In genomic region chr11:5629033-5629432, GRCm38 (mm10) we compare ENCODE assay signal across 8 mouse cellular contexts. TPM values are rescaled to one million over a fixed set of nuclear protein-coding genes. Genes with fewer than 3 reads are reported as not detected.
DNase-seq lines count a peak whose midpoint lies in the region; ATAC-seq lines count a peak whose summit lies in the region.

No protein-coding gene starts in this region.

- H3K9ac ChIP-seq in kidney, embryonic 14.5 days (ENCODE audit: low read depth, low read length): no peak overlapping the region
- no peak overlapping the region for H3K9ac ChIP-seq in embryonic facial prominence, embryonic 13.5 days
- no peak overlapping the region for H3K9ac ChIP-seq in hindbrain, embryonic 15.5 days
- no peak overlapping the region for H3K9ac ChIP-seq in limb, embryonic 11.5 days (ENCODE audit: low read length)

- H3K9me3 ChIP-seq in kidney, embryonic 14.5 days (ENCODE audit: control insufficient read depth, low read length): no peaks in the 10 kb centered on the region
- H3K9me3 ChIP-seq in embryonic facial prominence, embryonic 13.5 days: no peaks in the 10 kb centered on the region
- no peaks in the 10 kb centered on the region for H3K9me3 ChIP-seq in hindbrain, embryonic 15.5 days
- no peaks in the 10 kb centered on the region for H3K9me3 ChIP-seq in limb, embryonic 11.5 days (ENCODE audit: control insufficient read depth, low read length)

- ATAC-seq in kidney, embryonic 14.5 days (ENCODE audit: low FRiP score, low TSS enrichment): no peak
- ATAC-seq in embryonic facial prominence, embryonic 13.5 days (ENCODE audit: insufficient number of reproducible peaks, insufficient read depth, low FRiP score, low TSS enrichment, low read depth): no peak
- no peak for ATAC-seq in hindbrain, embryonic 15.5 days (ENCODE audit: low FRiP score, low read depth)
- ATAC-seq in limb, embryonic 11.5 days (ENCODE audit: insufficient number of reproducible peaks, low FRiP score, low TSS enrichment, low read depth): no peak

- no peaks in the 10 kb centered on the region for H3K4me1 ChIP-seq in kidney, embryonic 14.5 days (ENCODE audit: control insufficient read depth, insufficient read depth, low read length)
- no peaks in the 10 kb centered on the region for H3K4me1 ChIP-seq in embryonic facial prominence, embryonic 13.5 days
- H3K4me1 ChIP-seq in hindbrain, embryonic 15.5 days (replicated peaks): no peaks in the 10 kb centered on the region
- no peaks in the 10 kb centered on the region for H3K4me1 ChIP-seq in limb, embryonic 11.5 days (ENCODE audit: control insufficient read depth, insufficient read depth, low read length)

- WGBS in kidney, embryonic 14.5 days: 24% methylated on average over 15 of the region's 15 CpGs
- WGBS in embryonic facial prominence, embryonic 13.5 days: 21% methylated on average over 15 of the region's 15 CpGs
- 25% methylated on average over 15 of the region's 15 CpGs for WGBS in hindbrain, embryonic 15.5 days
- WGBS in limb, embryonic 11.5 days: 27% methylated on average over 15 of the region's 15 CpGs

- H3K4me2 ChIP-seq in kidney, embryonic 14.5 days (replicated peaks; ENCODE audit: low read depth, low read length): no peak overlapping the region
- peak overlapping the region; percentile 21 for H3K4me2 ChIP-seq in embryonic facial prominence, embryonic 13.5 days
- peak overlapping the region; percentile 35; the same call in 1 of the 2 replicates for H3K4me2 ChIP-seq in hindbrain, embryonic 15.5 days
- no peak overlapping the region for H3K4me2 ChIP-seq in limb, embryonic 11.5 days (ENCODE audit: low read depth, severe bottlenecking)

- H3K27ac ChIP-seq in kidney, embryonic 14.5 days (ENCODE audit: low read depth, low read length): no peak overlapping the region
- no peak overlapping the region for H3K27ac ChIP-seq in embryonic facial prominence, embryonic 13.5 days
- no peak overlapping the region for H3K27ac ChIP-seq in hindbrain, embryonic 15.5 days (replicated peaks)
- H3K27ac ChIP-seq in limb, embryonic 11.5 days (replicated peaks; ENCODE audit: low read depth, low read length): no peak overlapping the region

- H3K4me3 ChIP-seq in kidney, embryonic 14.5 days (ENCODE audit: low read length): no peak overlapping the region
- H3K4me3 ChIP-seq in embryonic facial prominence, embryonic 13.5 days: no peak overlapping the region
- H3K4me3 ChIP-seq in hindbrain, embryonic 15.5 days: no peak overlapping the region
- no peak overlapping the region for H3K4me3 ChIP-seq in limb, embryonic 11.5 days (ENCODE audit: low read depth, low read length)

- H3K27me3 ChIP-seq in kidney, embryonic 14.5 days (ENCODE audit: control insufficient read depth, insufficient read depth, low read length): no peaks in the 10 kb centered on the region; the same call in 1 of the 2 replicates
- H3K27me3 ChIP-seq in embryonic facial prominence, embryonic 13.5 days: no peaks in the 10 kb centered on the region
- H3K27me3 ChIP-seq in hindbrain, embryonic 15.5 days: no peaks in the 10 kb centered on the region
- H3K27me3 ChIP-seq in limb, embryonic 11.5 days (ENCODE audit: control insufficient read depth, insufficient read depth, low read length): no peaks in the 10 kb centered on the region

- peak; percentile 86 for DNase-seq in kidney, adult 18-20 months
- peak; percentile 85 to 89 for DNase-seq in adrenal gland, postnatal 36 days
- DNase-seq in limb, embryonic 11.5 days (ENCODE audit: low spot score): peak; percentile 86
- peak; percentile 59 for DNase-seq in ovary, postnatal 10 days (ENCODE audit: low spot score)
- peak; percentile 51 to 87 for DNase-seq in thymus, postnatal 10 days (ENCODE audit: low spot score in 2 of 2)

- no peaks in the 10 kb centered on the region for H3K36me3 ChIP-seq in kidney, embryonic 14.5 days (ENCODE audit: control insufficient read depth, insufficient read depth, low read length)
- no peaks in the 10 kb centered on the region for H3K36me3 ChIP-seq in embryonic facial prominence, embryonic 13.5 days
- no peaks in the 10 kb centered on the region for H3K36me3 ChIP-seq in hindbrain, embryonic 15.5 days
- H3K36me3 ChIP-seq in limb, embryonic 11.5 days (ENCODE audit: control insufficient read depth, insufficient read depth, low read length): no peaks in the 10 kb centered on the region

RNA-seq across cellular contexts. Expression of gene Ankrd36, which starts 59.5 kb away (rescaled TPM):
- not detected in 2 replicates for polyA plus RNA-seq in kidney, embryonic 14.5 days (2014; fragmentation: Nextera tagmentation; extraction: Ambion mirVana)
- total RNA-seq in adrenal gland, postnatal 36 days (2021): not detected
- not detected in 2 replicates for polyA plus RNA-seq in embryonic facial prominence, embryonic 13.5 days (2015; fragmentation: Nextera tagmentation; extraction: Ambion mirVana)
- polyA plus RNA-seq in hindbrain, embryonic 15.5 days (2015; fragmentation: Nextera tagmentation; extraction: Ambion mirVana): not detected in 2 replicates
- polyA plus RNA-seq in limb, embryonic 11.5 days (2014; fragmentation: Nextera tagmentation; extraction: Ambion mirVana): not detected in 2 replicates

Comparison
In these comparisons a context has a peak if more than half of its experiments do, and no peak if none do; other contexts are left out.
1. H3K4me2 ChIP-seq: peak in embryonic facial prominence, embryonic 13.5 days (single experiment) and hindbrain, embryonic 15.5 days (single experiment); none in kidney, embryonic 14.5 days (single experiment) and limb, embryonic 11.5 days (single experiment).
2. Peak in every context shown above with its lines, with median percentiles within 50 percentile points of each other: DNase-seq.